Mouse (Mus musculus): ENCODE data around the gene Ccnb3. TPM values are rescaled to one million over a fixed set of nuclear protein-coding genes. Genes with fewer than 3 reads are reported as not detected.
"Not testable (repeated sequence)": the region's sequence is repeated elsewhere in the genome, so short reads cannot be mapped to it uniquely, and the experiment has no call there.

The Ccnb3 gene
- total RNA-seq (2021) (under 1 TPM in 1 of 2 experiments, not detected in 1; 0.06 TPM), polyA plus RNA-seq (2012; rRNA removed) (not detected in 2 replicates)
- long read RNA-seq, result 0 reads

DNA sequence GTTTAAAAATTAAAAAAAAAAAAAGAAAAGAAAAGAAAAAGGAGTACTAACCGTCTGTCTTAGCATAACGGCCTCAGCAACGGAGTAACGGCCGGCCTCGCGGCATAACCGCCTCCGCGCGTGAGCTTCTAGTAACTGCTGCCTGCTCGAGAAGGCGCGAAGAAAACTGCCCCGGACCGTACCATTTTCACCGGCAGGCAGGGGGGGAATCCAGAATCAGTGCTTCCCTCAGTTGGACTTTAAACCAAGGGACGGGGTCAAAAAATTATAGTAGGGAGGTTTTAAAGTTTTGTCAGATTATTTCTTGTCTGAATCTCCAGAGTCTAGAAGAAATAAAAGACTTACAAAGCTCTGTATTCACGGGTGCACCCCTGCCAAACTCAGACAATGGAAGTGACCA, at the start of gene Ccnb3:
Gene Ccnb3, minus strand, starts transcription at position 101 of the 400 bp plus-strand sequence.
- DNase-seq, result no peak

- no peak for DNase-seq
Observed at GRCm38 (mm10) chrX:7090323-7090722, 48.9 kb upstream of the Ccnb3 start.

DNA sequence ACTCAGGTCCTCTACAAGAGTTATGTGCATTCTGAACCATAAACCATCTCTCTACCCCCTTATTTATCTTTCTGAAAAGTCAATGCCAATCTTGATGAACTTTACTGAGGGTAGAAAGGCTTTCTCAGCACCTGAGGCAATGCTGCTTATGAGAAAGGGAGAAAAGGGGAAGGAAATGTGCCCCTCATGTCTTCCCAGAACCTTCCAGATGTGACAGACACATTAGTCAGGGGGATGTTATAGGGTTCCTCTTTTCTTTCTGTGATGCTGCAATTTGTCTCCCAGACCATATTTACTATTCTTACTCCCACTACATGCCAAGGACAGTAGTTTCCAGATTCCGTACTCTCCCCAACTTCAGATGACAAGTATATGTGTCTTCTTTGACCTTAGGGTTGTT, 44.5 kb upstream of the Ccnb3 start:
- DNase-seq, result no peak

GRCm38 (mm10) chrX:7079820-7080429, 38.5 kb upstream of the Ccnb3 start:
- DNase-seq, result no peak

DNA sequence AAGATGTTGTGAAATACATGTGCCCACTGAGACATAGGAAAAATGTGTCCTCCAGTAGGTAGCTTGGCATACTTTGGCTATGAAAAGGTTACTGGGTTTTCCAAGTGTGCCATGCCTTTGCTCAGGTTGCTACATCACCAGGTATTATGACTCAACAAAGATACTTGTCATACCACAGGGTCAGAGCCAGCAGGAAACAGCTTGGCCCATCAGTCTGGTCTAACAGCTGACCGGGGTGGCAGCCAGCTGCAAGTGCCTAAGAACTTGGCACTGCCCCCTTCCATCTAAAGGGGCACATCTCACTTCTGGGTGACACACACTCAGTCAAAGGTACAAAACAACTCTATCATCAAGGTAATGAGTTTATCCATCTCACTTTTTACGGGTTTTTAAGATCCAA, 26.6 kb upstream of the Ccnb3 start:
- no peak for DNase-seq

- DNase-seq, result no peak
Observed at GRCm38 (mm10) chrX:7067219-7067618, 25.8 kb upstream of the Ccnb3 start, which contains the start of gene Akap4. TSS of gene Akap4 (plus strand) at chrX:7067519.

DNA sequence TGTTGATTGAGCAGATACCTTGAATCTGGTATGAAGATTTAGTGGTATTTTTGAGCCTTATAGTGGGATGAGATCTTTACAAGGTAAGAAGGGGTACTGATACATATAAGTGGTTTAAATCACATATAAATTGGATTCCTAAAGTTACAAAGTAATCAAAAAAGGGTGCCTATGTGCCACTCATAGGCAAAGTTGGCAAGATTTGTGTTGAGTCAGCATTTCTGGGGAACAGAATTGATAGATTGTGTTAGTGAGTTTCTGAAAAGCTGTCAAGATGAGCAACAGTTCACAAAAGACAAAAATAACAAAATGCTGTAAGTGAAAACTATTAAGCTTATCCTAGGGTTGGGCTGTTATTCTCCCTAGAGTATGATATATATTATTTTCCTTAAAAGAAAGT, 22.7 kb upstream of the Ccnb3 start:
- DNase-seq, result no peak

DNA sequence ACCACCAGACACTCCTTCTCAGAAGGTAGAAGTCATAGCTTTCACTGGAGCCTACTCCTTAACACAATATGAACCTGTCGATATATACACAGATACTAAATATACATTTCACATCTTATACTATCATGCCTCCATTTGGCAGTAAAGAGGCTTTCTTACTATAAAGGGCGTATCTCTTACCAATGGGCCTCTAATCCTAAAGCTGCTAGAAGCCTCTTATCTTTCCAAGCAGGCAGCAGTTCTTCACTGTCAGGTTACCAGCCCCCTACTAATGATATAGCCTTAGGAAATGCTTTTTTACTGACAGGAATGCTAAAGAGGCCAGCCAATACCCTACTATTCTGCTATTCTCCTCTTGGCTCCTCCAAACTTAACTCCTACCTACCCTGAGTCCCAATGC, 16.2 kb upstream of the Ccnb3 start:
- DNase-seq, result no peak

DNA sequence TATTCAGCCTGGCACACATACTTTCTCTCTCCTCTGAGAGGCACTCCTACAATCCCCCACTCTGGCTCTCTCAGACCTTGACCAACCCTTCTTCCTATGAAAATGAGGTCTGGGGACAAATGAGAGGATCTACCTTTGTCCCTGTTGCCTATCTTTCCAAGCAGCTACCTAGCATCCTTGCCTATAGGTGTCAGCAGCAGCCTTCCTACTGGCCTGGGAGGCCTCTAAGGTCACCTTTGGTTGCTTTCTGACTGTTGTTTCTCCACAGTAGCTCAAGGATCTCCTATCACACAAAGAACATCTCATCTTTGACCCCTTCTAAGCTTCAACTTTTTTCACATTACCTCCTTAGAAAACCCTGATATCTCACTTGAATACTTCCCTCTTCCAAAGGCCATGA, 15.6 kb upstream of the Ccnb3 start:
- DNase-seq, result no peak

GRCm38 (mm10) chrX:6983916-6984315, 57.5 kb downstream of the Ccnb3 start:
- DNase-seq, result not testable (repeated sequence)

GRCm38 (mm10) chrX:6971956-6972355, 69.5 kb downstream of the Ccnb3 start:
- no peak for DNase-seq

GRCm38 (mm10) chrX:6968598-6968997, 72.8 kb downstream of the Ccnb3 start:
- DNase-seq, result no peak

Other genes with a start within 250 kb of the Ccnb3 start
- not detected for gene Akap4, start 25.9 kb upstream of the Ccnb3 start, total RNA-seq (2021)
- not detected in 2 replicates for gene Akap4, start 25.9 kb upstream of the Ccnb3 start, polyA plus RNA-seq (2012; rRNA removed)

Data from adrenal gland, adult 2 months (tissue).